Mouse (Mus musculus) midbrain, embryonic 15.5 days (tissue): ENCODE measurements around the gene Mapk6. TPM values are rescaled to one million over a fixed set of nuclear protein-coding genes. Genes with fewer than 3 reads are reported as not detected.
A peak's percentile ranks its signal among the peaks of the same experiment; 100 is the strongest.

Experiments used
- ATAC-seq: fragments of 200-750 bp; cut with Nextera tagmentation; replicated peaks from 2 replicates; pipeline ENCODE4 v1.8.0; 2017; ENCODE audit warnings: moderate TSS enrichment
- H3K27ac ChIP-seq: fragments of 300-500 bp; sonication (generic); 2 replicates; pipeline ENCODE4 v1.5.1; 2015; ENCODE audit warnings: mild to moderate bottlenecking, inconsistent platforms
- H3K27me3 ChIP-seq: fragments of 300-500 bp; sonication (generic); replicated peaks from 2 replicates; pipeline ENCODE4 v1.6.1; 2015; ENCODE audit warnings: inconsistent platforms
- H3K36me3 ChIP-seq: fragments of 300-500 bp; sonication (generic); replicated peaks from 2 replicates; pipeline ENCODE4 v1.6.1; 2015; ENCODE audit warnings: inconsistent platforms
- H3K4me1 ChIP-seq: fragments of 300-500 bp; sonication (generic); 2 replicates; pipeline ENCODE4 v1.6.1; 2015; ENCODE audit warnings: inconsistent platforms
- H3K4me2 ChIP-seq: fragments of 300-500 bp; sonication (generic); 2 replicates; pipeline ENCODE4 v1.6.1; 2015; ENCODE audit warnings: inconsistent platforms, mild to moderate bottlenecking, moderate library complexity
- H3K4me3 ChIP-seq: fragments of 300-500 bp; sonication (generic); 2 replicates; pipeline ENCODE4 v1.5.1; 2015; ENCODE audit warnings: mild to moderate bottlenecking, inconsistent platforms
- H3K9ac ChIP-seq: fragments of 300-500 bp; sonication (generic); 2 replicates; pipeline ENCODE4 v1.6.1; 2015; ENCODE audit warnings: mild to moderate bottlenecking, inconsistent platforms
- H3K9me3 ChIP-seq: fragments of 300-500 bp; sonication (generic); 2 replicates; pipeline ENCODE4 v1.6.1; 2016; ENCODE audit warnings: inconsistent platforms
- WGBS: fragments of 180-500 bp; shearing (Covaris S2); methylation state at CpG from one replicate; pipeline ENCODE4 v1.1.7; 2015; ENCODE audit warnings: mixed read lengths; 5-methylcytosine and 5-hydroxymethylcytosine counted together
- polyA plus RNA-seq: library from polyadenylated mRNA; unstranded; fragments of >200 nt; fragmentation: Nextera tagmentation; extraction: Ambion mirVana; gene quantifications from 2 replicates; pipeline ENCODE4 v1.2.1, GENCODE M21; 2015

The Mapk6 gene
- polyA plus RNA-seq, 1 experiment from 2014 or later: 169 TPM

DNA sequence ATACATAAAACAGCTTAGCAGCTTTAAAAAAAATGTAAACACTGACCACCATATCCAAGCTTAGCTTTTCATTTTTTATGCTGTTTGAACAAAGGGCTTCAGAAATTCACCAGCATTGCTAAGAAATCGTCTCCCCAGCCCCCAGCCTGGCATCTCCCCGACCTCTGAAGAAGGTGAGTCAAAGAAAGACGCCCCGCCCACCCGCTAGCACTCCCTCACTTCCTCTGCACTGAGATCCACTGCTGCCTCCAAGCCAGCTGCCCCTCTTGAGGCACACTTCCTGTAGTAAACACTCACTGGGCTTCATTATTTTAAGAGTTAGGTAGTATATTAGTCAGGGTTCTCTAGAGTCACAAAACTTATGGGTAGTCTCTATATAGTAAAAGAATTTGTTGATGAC, 4.4 kb upstream of the Mapk6 start:
- no peak for ATAC-seq
- H3K36me3 ChIP-seq: no peaks in the 10 kb centered on the region
- H3K9ac ChIP-seq: no peak overlapping the region
- WGBS: 51% methylated on average over 5 of the region's 5 CpGs
- H3K27ac ChIP-seq: no peak overlapping the region
- H3K4me1 ChIP-seq: peaks cover 9% of the 10 kb centered on the region
- H3K4me2 ChIP-seq: no peak overlapping the region
- no peaks in the 10 kb centered on the region for H3K27me3 ChIP-seq
- H3K4me3 ChIP-seq: no peak overlapping the region
- H3K9me3 ChIP-seq: no peaks in the 10 kb centered on the region

GRCm38 (mm10) chr9:75413206-75413605, 3.4 kb upstream of the Mapk6 start:
- Histone ChIP-seq H3K9ac (no peak overlapping the region), H3K4me3 (no peak overlapping the region), H3K27me3 (no peaks in the 10 kb centered on the region), H3K9me3 (no peaks in the 10 kb centered on the region), H3K4me1 (peaks cover 9% of the 10 kb centered on the region), H3K36me3 (no peaks in the 10 kb centered on the region), H3K4me2 (no peak overlapping the region), H3K27ac (no peak overlapping the region)
- WGBS: 80% methylated on average over 5 of the region's 5 CpGs
- no peak for ATAC-seq

DNA sequence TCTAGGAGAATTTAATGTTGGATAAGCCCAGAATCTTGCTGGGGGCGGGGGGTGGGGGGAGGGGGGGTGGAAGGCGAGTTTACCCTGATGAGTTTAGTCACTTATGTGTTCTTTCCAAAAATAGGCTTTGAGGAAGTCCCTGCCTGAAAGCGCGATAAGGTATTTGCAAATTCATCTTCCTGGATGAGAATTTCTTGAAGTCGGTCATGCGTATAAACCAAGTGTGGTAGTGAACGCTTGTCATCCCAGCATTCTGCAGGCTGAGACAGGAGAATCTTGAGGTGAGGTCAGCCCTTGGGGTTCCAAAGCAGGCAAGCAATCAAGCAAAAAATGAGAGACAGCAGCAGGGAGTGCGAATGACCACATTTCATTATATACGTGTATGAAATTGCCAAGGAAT, 1.8 kb upstream of the Mapk6 start:
- 85% methylated on average over 9 of the region's 9 CpGs for WGBS
- Histone ChIP-seq H3K4me1 (peaks cover 23% of the 10 kb centered on the region), H3K9ac (no peak overlapping the region), H3K36me3 (no peaks in the 10 kb centered on the region), H3K27ac (no peak overlapping the region), H3K9me3 (no peaks in the 10 kb centered on the region), H3K27me3 (no peaks in the 10 kb centered on the region), H3K4me2 (no peak overlapping the region), H3K4me3 (no peak overlapping the region)
- ATAC-seq: no peak

DNA sequence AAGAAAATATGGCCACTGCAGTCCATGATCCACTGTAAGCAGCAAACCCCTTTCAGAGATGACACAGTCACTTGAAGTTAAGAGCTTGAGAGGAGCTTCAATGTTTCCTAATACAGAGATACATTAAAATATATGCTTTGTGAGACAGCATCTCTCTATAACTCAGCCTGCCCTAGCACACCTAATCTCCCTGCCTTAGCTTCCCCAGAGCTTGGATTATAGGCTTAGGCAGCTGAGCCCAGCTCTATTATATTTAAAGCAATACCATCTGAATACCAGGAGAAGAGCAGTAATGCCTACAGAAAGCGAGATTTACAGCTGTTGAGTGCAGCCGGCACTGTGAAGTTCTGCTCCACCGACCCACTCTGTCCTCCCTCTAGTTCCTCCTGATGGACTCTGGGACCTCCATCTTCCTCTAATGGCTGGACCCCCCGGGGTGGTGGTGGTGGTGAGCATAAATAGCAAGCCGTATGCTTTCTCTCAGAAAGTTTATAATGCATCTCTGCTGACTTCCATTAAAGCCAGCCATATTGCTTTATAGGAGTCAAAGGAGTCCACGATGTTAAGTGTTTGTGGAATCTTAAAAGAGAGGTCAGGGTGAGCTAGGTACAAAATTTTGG, 1.2 kb upstream of the Mapk6 start:
- peaks cover 29% of the 10 kb centered on the region for H3K4me1 ChIP-seq
- no peaks in the 10 kb centered on the region for H3K27me3 ChIP-seq
- H3K27ac ChIP-seq: no peak overlapping the region
- no peaks in the 10 kb centered on the region for H3K36me3 ChIP-seq
- H3K9me3 ChIP-seq: no peaks in the 10 kb centered on the region
- WGBS: 54% methylated on average over 6 of the region's 6 CpGs
- H3K4me2 ChIP-seq: no peak overlapping the region; the same call in 1 of the 2 replicates
- no peak for ATAC-seq
- no peak overlapping the region for H3K4me3 ChIP-seq
- H3K9ac ChIP-seq: no peak overlapping the region

GRCm38 (mm10) chr9:75409031-75409851, 564 bp downstream of the Mapk6 start:
- under 1% methylated on average over 89 of the region's 90 CpGs for whole genome bisulfite sequencing

GRCm38 (mm10) chr9:75408204-75408826, 1.5 kb downstream of the Mapk6 start:
- H3K4me2 ChIP-seq: peak overlapping the region; percentile 61
- no peak for ATAC-seq
- 4% methylated on average over 11 of the region's 11 CpGs for WGBS
- no peaks in the 10 kb centered on the region for H3K36me3 ChIP-seq
- H3K27ac ChIP-seq: peak overlapping the region; percentile 98; the same call in 1 of the 2 replicates
- peaks cover 42% of the 10 kb centered on the region for H3K4me1 ChIP-seq
- peak overlapping the region; percentile 83 for H3K9ac ChIP-seq
- no peaks in the 10 kb centered on the region for H3K27me3 ChIP-seq
- H3K4me3 ChIP-seq: peak overlapping the region; percentile 78
- no peaks in the 10 kb centered on the region for H3K9me3 ChIP-seq

More at GRCm38 (mm10) chr9:75409031-75409851, 564 bp downstream of the Mapk6 start:
- H3K27ac ChIP-seq: peak overlapping the region; percentile 98
- H3K27me3 ChIP-seq: no peaks in the 10 kb centered on the region
- peaks cover 42% of the 10 kb centered on the region for H3K4me1 ChIP-seq
- H3K9me3 ChIP-seq: no peaks in the 10 kb centered on the region
- H3K36me3 ChIP-seq: no peaks in the 10 kb centered on the region
- peak; percentile 90 for ATAC-seq
- H3K4me3 ChIP-seq: peak overlapping the region; percentile 78
- peak overlapping the region; percentile 61 for H3K4me2 ChIP-seq
- peak overlapping the region; percentile 83 for H3K9ac ChIP-seq

DNA sequence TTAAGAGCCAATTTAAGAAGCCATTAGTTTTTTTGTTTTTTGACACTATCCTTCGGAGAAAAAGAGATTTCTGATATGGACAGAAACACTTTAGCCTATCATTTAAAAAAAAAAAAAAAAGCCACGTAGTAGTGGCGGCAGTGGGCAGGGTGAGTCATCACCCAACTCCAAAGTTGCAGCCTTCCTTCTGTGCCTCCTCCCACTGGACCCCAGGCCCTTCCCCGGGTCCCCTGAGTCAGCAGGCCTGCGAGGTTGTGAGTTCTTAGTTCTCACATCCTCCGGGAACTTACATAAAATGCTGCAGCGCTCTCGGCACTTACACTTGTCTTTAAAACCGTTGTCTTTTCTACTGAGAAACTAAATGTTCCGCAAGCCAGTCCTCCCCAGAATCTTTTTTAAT, 2.0 kb downstream of the Mapk6 start:
- no peak for ATAC-seq
- Histone ChIP-seq H3K9ac (peak overlapping the region; percentile 20; the same call in 1 of the 2 replicates), H3K4me3 (peak overlapping the region; percentile 78), H3K4me2 (peak overlapping the region; percentile 61), H3K4me1 (peaks cover 42% of the 10 kb centered on the region), H3K27me3 (no peaks in the 10 kb centered on the region), H3K36me3 (no peaks in the 10 kb centered on the region), H3K9me3 (no peaks in the 10 kb centered on the region), H3K27ac (no peak overlapping the region)
- WGBS: 12% methylated on average over 10 of the region's 10 CpGs

GRCm38 (mm10) chr9:75406121-75406520, 3.7 kb downstream of the Mapk6 start:
- Histone ChIP-seq H3K36me3 (no peaks in the 10 kb centered on the region), H3K9ac (no peak overlapping the region), H3K4me2 (no peak overlapping the region), H3K4me1 (peaks cover 52% of the 10 kb centered on the region), H3K27me3 (no peaks in the 10 kb centered on the region), H3K9me3 (no peaks in the 10 kb centered on the region), H3K4me3 (no peak overlapping the region), H3K27ac (no peak overlapping the region)
- no peak for ATAC-seq
- WGBS: 90% methylated on average over 2 of the region's 2 CpGs

GRCm38 (mm10) chr9:75403520-75403919, 6.3 kb downstream of the Mapk6 start:
- no peaks in the 10 kb centered on the region for H3K36me3 ChIP-seq
- peaks cover 51% of the 10 kb centered on the region for H3K4me1 ChIP-seq
- H3K9me3 ChIP-seq: no peaks in the 10 kb centered on the region
- H3K27me3 ChIP-seq: no peaks in the 10 kb centered on the region
- no peak overlapping the region for H3K27ac ChIP-seq
- H3K4me3 ChIP-seq: no peak overlapping the region
- 70% methylated on average over 3 of the region's 3 CpGs for WGBS
- no peak overlapping the region for H3K4me2 ChIP-seq
- ATAC-seq: no peak
- no peak overlapping the region for H3K9ac ChIP-seq

GRCm38 (mm10) chr9:75401593-75402504, 8.0 kb downstream of the Mapk6 start:
- H3K27me3 ChIP-seq: no peaks in the 10 kb centered on the region
- no peaks in the 10 kb centered on the region for H3K9me3 ChIP-seq
- no peak overlapping the region for H3K9ac ChIP-seq
- WGBS: 78% methylated on average over 20 of the region's 20 CpGs
- no peak overlapping the region for H3K4me3 ChIP-seq
- no peak for ATAC-seq
- no peak overlapping the region for H3K4me2 ChIP-seq
- H3K4me1 ChIP-seq: peaks cover 39% of the 10 kb centered on the region
- H3K27ac ChIP-seq: no peak overlapping the region
- H3K36me3 ChIP-seq: peaks cover 8% of the 10 kb centered on the region; the same call in 1 of the 2 replicates

DNA sequence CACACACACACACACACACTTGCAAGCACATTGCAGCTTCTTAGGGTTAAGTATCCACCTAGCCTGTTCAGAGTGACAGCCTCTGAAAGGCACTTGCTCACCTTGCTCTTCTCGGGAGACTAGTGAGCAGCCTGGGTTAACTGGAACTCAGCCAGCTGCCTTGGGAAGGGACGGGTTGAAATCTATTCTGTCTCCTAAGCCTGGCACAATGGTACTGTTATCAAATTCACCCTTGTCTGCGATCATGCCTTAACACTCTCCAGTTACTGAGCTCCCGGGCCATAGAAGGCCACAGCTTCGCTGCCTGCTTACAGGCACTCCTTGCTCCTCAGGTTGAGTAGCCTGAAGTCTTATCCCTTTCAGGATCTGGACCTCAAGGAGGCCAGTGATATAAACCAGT, 9.2 kb downstream of the Mapk6 start:
- Histone ChIP-seq H3K27me3 (no peaks in the 10 kb centered on the region), H3K9ac (no peak overlapping the region), H3K9me3 (no peaks in the 10 kb centered on the region), H3K4me2 (no peak overlapping the region), H3K36me3 (peaks cover 17% of the 10 kb centered on the region; the same call in 1 of the 2 replicates), H3K27ac (no peak overlapping the region), H3K4me3 (no peak overlapping the region), H3K4me1 (peaks cover 29% of the 10 kb centered on the region)
- WGBS: 69% methylated on average over 5 of the region's 5 CpGs
- no peak for ATAC-seq
